Mouse (Mus musculus) forebrain, postnatal 0 days (tissue): ENCODE results near the gene Herc1. TPM values are rescaled to one million over a fixed set of nuclear protein-coding genes. Genes with fewer than 3 reads are reported as not detected.

Experiments used
- ATAC-seq: fragments of 200-750 bp; cut with Nextera tagmentation; 2 replicates; pipeline ENCODE4 v1.8.0; 2017; ENCODE audit warnings: mild to moderate bottlenecking, moderate library complexity
- DNase-seq: peaks from one replicate; pipeline ENCODE4 v3.0.0-alpha.2; 2015
- H3K27ac ChIP-seq: fragments of 300-500 bp; sonication (generic); 2 replicates; pipeline ENCODE4 v1.5.1; 2014; ENCODE audit warnings: low read depth, mild to moderate bottlenecking, antibody characterized with exemption, low read length, moderate library complexity, mixed read lengths
- H3K27me3 ChIP-seq: fragments of 300-500 bp; sonication (generic); 2 replicates; pipeline ENCODE4 v1.6.1; 2014; ENCODE audit warnings: mild to moderate bottlenecking, low read length, mixed read lengths; ENCODE audit not compliant: insufficient read depth
- H3K36me3 ChIP-seq: fragments of 300-500 bp; sonication (generic); 2 replicates; pipeline ENCODE4 v1.6.1; 2014; ENCODE audit warnings: mild to moderate bottlenecking, moderate library complexity; ENCODE audit not compliant: insufficient read depth
- H3K4me1 ChIP-seq: fragments of 300-500 bp; sonication (generic); 2 replicates; pipeline ENCODE4 v1.6.1; 2014; ENCODE audit warnings: antibody characterized with exemption; ENCODE audit not compliant: insufficient read depth
- H3K4me2 ChIP-seq: fragments of 300-500 bp; sonication (generic); 2 replicates; pipeline ENCODE4 v1.6.1; 2014; ENCODE audit warnings: low read depth, mild to moderate bottlenecking, moderate library complexity
- H3K4me3 ChIP-seq: fragments of 300-500 bp; sonication (generic); 2 replicates; pipeline ENCODE4 v1.5.1; 2014; ENCODE audit warnings: low read depth, low read length, mixed read lengths
- H3K9ac ChIP-seq: fragments of 300-500 bp; sonication (generic); 2 replicates; pipeline ENCODE4 v1.6.1; 2014; ENCODE audit warnings: mild to moderate bottlenecking
- H3K9me3 ChIP-seq: fragments of 300-500 bp; sonication (generic); 2 replicates; pipeline ENCODE4 v1.6.1; 2016; ENCODE audit warnings: low read length
- CTCF ChIP-seq: sonication (generic); IDR thresholded peaks from 2 replicates; pipeline ENCODE4 v1.5.1; 2016; ENCODE audit warnings: antibody characterized with exemption, control low read depth, low read depth
- WGBS: fragments of 180-500 bp; shearing (Covaris S2); extraction: QIAGEN DNeasy Blood & Tissue Kit; methylation state at CpG from one replicate; pipeline ENCODE4 v1.1.7; 2014; 5-methylcytosine and 5-hydroxymethylcytosine counted together
- polyA plus RNA-seq: library from polyadenylated mRNA; unstranded; fragments of >200 nt; fragmentation: Nextera tagmentation; extraction: Ambion mirVana; gene quantifications from 2 replicates; pipeline ENCODE4 v1.2.1, GENCODE M21; 2015
- total RNA-seq: library from RNA; depleted of rRNA; stranded (reverse); fragments of >200 nt; gene quantifications from 2 replicates; pipeline ENCODE4 v1.2.3, GENCODE M21; 2014

The Herc1 gene
- total and polyA plus RNA-seq, 2 experiments from 2014 or later, result 27.3 to 107 TPM

DNA sequence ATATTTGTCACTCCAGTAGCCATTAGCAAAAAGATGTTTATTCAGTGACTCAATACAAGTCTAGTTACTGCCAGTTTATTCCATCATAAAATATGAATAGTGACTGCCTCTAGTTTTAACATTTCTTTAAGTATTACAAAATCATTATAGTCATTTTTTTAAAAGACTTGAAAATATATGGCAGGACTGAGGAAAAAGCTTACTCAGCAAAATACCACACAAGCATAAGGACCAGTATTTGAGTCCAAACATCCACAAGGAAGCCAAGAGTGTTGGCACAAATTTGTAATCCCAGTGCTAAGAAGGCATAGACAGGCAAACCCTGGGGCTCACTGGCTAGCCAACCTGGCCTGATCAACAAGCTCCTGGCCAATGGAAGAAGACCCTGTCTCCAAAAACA lies 143.7 kb downstream of the Herc1 start:
- Histone ChIP-seq H3K4me3 (no peak overlapping the region), H3K36me3 (peaks cover 83% of the 10 kb centered on the region), H3K27ac (no peak overlapping the region), H3K4me2 (no peak overlapping the region), H3K4me1 (no peaks in the 10 kb centered on the region), H3K27me3 (no peaks in the 10 kb centered on the region), H3K9ac (no peak overlapping the region), H3K9me3 (no peaks in the 10 kb centered on the region)
- no peak for TF ChIP-seq CTCF
- DNase-seq (no peak), ATAC-seq (no peak)

GRCm38 (mm10) chr9:66501248-66501647 lies 151.0 kb downstream of the Herc1 start:
- DNase-seq (no peak), ATAC-seq (no peak)
- Histone ChIP-seq H3K27me3 (no peaks in the 10 kb centered on the region), H3K9me3 (no peaks in the 10 kb centered on the region), H3K36me3 (peaks cover 69% of the 10 kb centered on the region), H3K4me1 (no peaks in the 10 kb centered on the region), H3K4me2 (no peak overlapping the region), H3K27ac (no peak overlapping the region), H3K4me3 (no peak overlapping the region), H3K9ac (no peak overlapping the region)
- TF ChIP-seq CTCF, result no peak
- 61% methylated on average over 2 of the region's 2 CpGs for WGBS

- no peak overlapping the region for H3K4me3 ChIP-seq
- H3K9me3 ChIP-seq, result no peaks in the 10 kb centered on the region
- no peaks in the 10 kb centered on the region for H3K4me1 ChIP-seq
- peaks cover 66% of the 10 kb centered on the region for H3K36me3 ChIP-seq
- TF ChIP-seq CTCF, result no peak
- WGBS, result 87% methylated on average over 4 of the region's 4 CpGs
- no peak for DNase-seq
- ATAC-seq, result no peak
- no peaks in the 10 kb centered on the region for H3K27me3 ChIP-seq
- H3K27ac ChIP-seq, result no peak overlapping the region
- no peak overlapping the region for H3K9ac ChIP-seq
- H3K4me2 ChIP-seq, result no peak overlapping the region
Measured at GRCm38 (mm10) chr9:66503879-66504411, 153.7 kb downstream of the Herc1 start.

GRCm38 (mm10) chr9:66504518-66504917 lies 154.3 kb downstream of the Herc1 start:
- Histone ChIP-seq H3K27ac (no peak overlapping the region), H3K9me3 (no peaks in the 10 kb centered on the region), H3K4me3 (no peak overlapping the region), H3K4me2 (no peak overlapping the region), H3K4me1 (no peaks in the 10 kb centered on the region), H3K36me3 (peaks cover 70% of the 10 kb centered on the region), H3K9ac (no peak overlapping the region), H3K27me3 (no peaks in the 10 kb centered on the region)
- no peak for TF ChIP-seq CTCF
- 87% methylated on average over 13 of the region's 13 CpGs for WGBS
- ATAC-seq (no peak), DNase-seq (no peak)

DNA sequence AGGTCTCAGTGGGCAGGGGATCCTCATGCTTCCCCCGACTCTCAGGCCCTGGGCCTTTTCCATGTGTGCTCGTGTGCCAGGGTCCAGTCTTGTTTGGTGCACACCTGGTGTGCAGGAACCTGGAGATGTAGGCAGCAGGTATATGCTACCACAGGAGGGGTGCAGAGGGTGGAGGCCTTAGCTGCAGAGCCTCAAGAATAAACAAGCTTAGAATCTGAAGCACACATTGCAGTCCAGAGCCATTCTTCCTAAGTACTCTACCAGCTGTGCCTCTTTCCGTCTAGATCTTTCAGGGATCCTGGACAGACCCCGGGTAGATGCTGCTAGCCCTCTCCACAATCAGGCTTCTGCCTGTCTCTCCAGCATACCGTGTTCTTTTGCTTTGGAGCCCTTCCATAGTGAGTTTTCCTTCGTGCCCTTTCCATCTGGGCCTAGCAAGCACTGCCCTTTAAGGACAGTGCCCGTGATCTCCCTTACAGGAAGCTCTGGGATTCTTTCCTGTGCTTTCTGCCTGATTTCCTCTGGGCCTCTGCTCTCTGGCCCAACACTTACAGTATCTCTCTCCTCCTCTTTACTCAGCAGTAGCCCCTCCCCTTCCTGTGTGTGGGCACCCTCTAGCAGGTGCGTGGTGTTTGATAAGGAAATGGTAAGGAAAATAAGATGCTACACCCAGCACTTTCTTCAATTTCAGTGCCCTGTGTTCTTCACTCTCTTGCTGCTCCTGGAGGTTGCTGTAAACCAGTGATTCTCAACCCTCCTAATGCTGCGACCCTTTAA lies 155.1 kb downstream of the Herc1 start:
- TF ChIP-seq CTCF, result no peak
- ATAC-seq (no peak), DNase-seq (no peak)
- no peaks in the 10 kb centered on the region for H3K9me3 ChIP-seq
- peaks cover 2% of the 10 kb centered on the region for H3K4me1 ChIP-seq
- 36% methylated on average over 9 of the region's 9 CpGs for WGBS
- peaks cover 68% of the 10 kb centered on the region for H3K36me3 ChIP-seq
- H3K27ac ChIP-seq, result peak overlapping the region; percentile 54; the same call in 1 of the 2 replicates
- H3K9ac ChIP-seq, result no peak overlapping the region
- H3K4me3 ChIP-seq, result no peak overlapping the region
- no peak overlapping the region for H3K4me2 ChIP-seq
- no peaks in the 10 kb centered on the region for H3K27me3 ChIP-seq

GRCm38 (mm10) chr9:66506011-66506410 lies 155.8 kb downstream of the Herc1 start:
- Histone ChIP-seq H3K27me3 (no peaks in the 10 kb centered on the region), H3K4me3 (no peak overlapping the region), H3K27ac (no peak overlapping the region), H3K4me2 (no peak overlapping the region), H3K9me3 (no peaks in the 10 kb centered on the region), H3K4me1 (peaks cover 6% of the 10 kb centered on the region), H3K36me3 (peaks cover 66% of the 10 kb centered on the region), H3K9ac (no peak overlapping the region)
- DNase-seq, result peak; percentile 34
- ATAC-seq, result peak; percentile 34
- WGBS, result 8% methylated on average over 4 of the region's 4 CpGs
- TF ChIP-seq CTCF, result no peak

DNA sequence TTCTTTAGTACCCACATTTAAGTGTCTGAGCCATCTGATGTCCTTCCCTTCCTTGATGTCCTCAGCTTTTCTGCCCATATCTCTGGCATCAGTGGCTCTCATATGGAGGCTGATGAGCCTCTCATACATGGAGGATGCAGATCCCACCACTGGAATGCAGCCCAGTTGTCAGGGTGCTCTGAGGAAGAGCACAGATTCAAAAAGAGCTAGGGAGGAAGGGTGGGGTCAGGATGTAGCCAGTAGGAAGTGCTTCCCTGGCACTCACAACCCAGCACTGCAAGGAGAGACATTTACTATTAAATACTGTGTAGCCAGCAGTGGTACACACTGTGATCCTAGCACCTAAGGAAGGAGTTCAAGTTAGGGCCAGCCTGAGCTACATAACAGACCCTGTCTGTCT lies 156.2 kb downstream of the Herc1 start:
- Histone ChIP-seq H3K27me3 (no peaks in the 10 kb centered on the region), H3K27ac (no peak overlapping the region), H3K9me3 (no peaks in the 10 kb centered on the region), H3K9ac (no peak overlapping the region), H3K36me3 (peaks cover 62% of the 10 kb centered on the region), H3K4me1 (peaks cover 6% of the 10 kb centered on the region), H3K4me3 (no peak overlapping the region), H3K4me2 (no peak overlapping the region)
- DNase-seq (no peak), ATAC-seq (no peak)
- no peak for TF ChIP-seq CTCF
